Mouse (Mus musculus) spleen, adult 2 months (tissue): ENCODE data around the gene Gm37240. TPM values are rescaled to one million over a fixed set of nuclear protein-coding genes. Genes with fewer than 3 reads are reported as not detected.

Experiments
- DNase-seq, 2 experiments: peaks; one replicate each; pipeline versions ENCODE4 v3.0.0 to v3.0.0-alpha.2; 2012 to 2021; ENCODE audit warnings: low spot score in 2 of 2, low read depth in 1 of 2
- H3K27ac ChIP-seq: fragments of 200-500 bp; 2 replicates; pipeline ENCODE4 v1.5.1; 2012; ENCODE audit warnings: low read length, inconsistent platforms; ENCODE audit not compliant: insufficient read depth
- H3K27me3 ChIP-seq: fragments of 200-500 bp; 2 replicates; pipeline ENCODE4 v1.6.1; 2012; ENCODE audit warnings: mild to moderate bottlenecking, moderate library complexity, low read length, inconsistent platforms; ENCODE audit not compliant: control insufficient read depth, insufficient read depth
- H3K36me3 ChIP-seq: fragments of 200-500 bp; 2 replicates; pipeline ENCODE4 v1.6.1; 2012; ENCODE audit warnings: mild to moderate bottlenecking, low read length, inconsistent platforms; ENCODE audit not compliant: control insufficient read depth, insufficient read depth
- H3K4me1 ChIP-seq: fragments of 200-500 bp; 2 replicates; pipeline ENCODE4 v1.6.1; 2011; ENCODE audit warnings: inconsistent platforms; ENCODE audit not compliant: control insufficient read depth, insufficient read depth, insufficient read length
- H3K4me3 ChIP-seq: fragments of 200-500 bp; 2 replicates; pipeline ENCODE4 v1.5.1; 2011; ENCODE audit warnings: mild to moderate bottlenecking, inconsistent platforms; ENCODE audit not compliant: insufficient read depth, insufficient read length; ENCODE audit errors: extremely low read depth
- CTCF ChIP-seq: fragments of 200-500 bp; IDR thresholded peaks from 2 replicates; pipeline ENCODE4 v1.5.1; 2011; ENCODE audit warnings: mild to moderate bottlenecking, inconsistent platforms; ENCODE audit not compliant: insufficient read depth, insufficient read length, insufficient replicate concordance; ENCODE audit errors: extremely low read depth
- POLR2A ChIP-seq: fragments of 200-500 bp; IDR thresholded peaks from 2 replicates; pipeline ENCODE4 v1.6.1; 2011; ENCODE audit warnings: low read depth, low read length, inconsistent platforms
- WGBS: fragments of 180-500 bp; shearing (Covaris S2); methylation state at CpG from one replicate; pipeline ENCODE4 v1.1.7; 2018; 5-methylcytosine and 5-hydroxymethylcytosine counted together
- polyA plus RNA-seq: library from polyadenylated mRNA; depleted of rRNA; stranded (reverse); fragments of >200 nt; gene quantifications from 2 replicates; pipeline ENCODE4 v1.2.3, GENCODE M21; 2012

Gm37240 gene
- polyA plus RNA-seq, 1 experiment, result 1.1 TPM

DNA sequence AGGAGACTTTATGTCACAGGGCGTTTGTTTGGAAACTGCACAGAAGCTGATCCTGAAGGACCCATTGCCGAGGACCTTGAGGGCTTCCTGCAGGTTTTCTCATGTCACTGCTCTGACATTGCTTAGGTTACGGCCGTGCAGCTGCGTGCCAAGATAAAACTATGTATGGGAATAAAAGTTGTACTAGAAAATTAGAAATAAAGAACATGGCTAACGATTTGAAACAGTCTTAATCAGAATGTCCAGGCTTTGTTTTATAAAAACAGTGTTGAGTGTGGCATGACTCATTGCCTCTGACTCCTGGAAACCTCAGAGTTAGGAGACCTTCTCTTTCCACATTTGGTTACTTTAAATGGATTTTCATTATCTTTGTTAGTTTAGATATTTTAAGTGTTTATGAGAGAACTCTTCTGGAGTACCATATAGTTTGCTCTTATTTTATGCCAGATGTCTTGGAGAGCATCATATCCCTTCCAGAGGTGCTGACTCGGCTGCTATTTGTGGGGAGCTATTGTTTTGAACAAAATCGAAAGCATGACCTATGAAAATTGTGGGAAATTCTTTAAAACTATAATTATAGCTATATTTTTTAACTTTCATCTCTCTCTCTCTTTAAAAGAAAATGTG, 960.0 kb downstream of the Gm37240 start:
- no peak for DNase-seq
- no peaks in the 10 kb centered on the region for H3K27me3 ChIP-seq
- H3K4me1 ChIP-seq, result no peaks in the 10 kb centered on the region
- TF ChIP-seq CTCF, result no peak
- no peak for TF ChIP-seq POLR2A
- 88% methylated on average over 8 of the region's 8 CpGs for WGBS
- H3K36me3 ChIP-seq, result no peaks in the 10 kb centered on the region
- H3K27ac ChIP-seq, result no peak overlapping the region
- H3K4me3 ChIP-seq, result no peak overlapping the region

DNA sequence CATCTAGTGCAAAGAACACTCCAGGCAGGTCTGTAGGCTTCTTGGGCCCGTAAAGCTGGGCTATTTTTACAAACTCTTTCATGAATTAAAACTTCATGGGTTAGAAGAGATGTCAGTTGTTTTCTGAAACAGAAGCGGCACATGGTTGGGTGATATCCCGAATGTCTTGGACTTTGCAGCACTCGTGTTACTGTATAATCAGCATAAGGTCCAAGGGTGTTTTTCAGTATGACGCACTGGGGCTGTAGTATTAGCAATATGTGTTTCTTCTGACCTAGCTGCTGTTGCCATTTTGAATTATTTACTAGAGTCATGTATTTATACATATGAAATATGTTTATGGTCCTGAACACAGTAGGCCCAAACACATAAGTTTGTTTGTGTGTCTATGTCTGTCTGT, 961.2 kb downstream of the Gm37240 start:
- no peak for DNase-seq
- no peaks in the 10 kb centered on the region for H3K4me1 ChIP-seq
- H3K4me3 ChIP-seq, result no peak overlapping the region
- TF ChIP-seq POLR2A (no peak), CTCF (no peak)
- no peak overlapping the region for H3K27ac ChIP-seq
- H3K27me3 ChIP-seq, result no peaks in the 10 kb centered on the region
- H3K36me3 ChIP-seq, result no peaks in the 10 kb centered on the region
- 93% methylated on average over 5 of the region's 5 CpGs for WGBS

DNA sequence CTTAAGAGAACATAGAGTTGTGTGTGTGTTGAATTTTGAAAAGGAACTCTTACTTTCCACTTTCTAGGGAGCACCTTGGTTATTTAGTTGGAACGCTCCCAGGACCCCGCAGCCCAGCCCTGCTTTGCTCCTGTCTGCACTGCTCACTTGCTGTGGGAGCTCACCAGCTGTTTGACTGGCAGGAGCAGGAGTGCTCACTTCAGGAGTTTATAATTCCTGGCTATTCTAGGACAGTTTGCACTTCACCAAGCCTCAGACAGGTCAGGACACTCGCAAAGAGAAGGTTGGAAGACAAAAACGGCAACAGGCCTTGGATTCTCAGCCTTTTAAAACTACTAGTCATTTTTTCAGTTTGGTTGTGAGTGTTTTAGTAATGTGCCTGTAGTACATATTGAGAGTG, 962.1 kb downstream of the Gm37240 start:
- H3K27ac ChIP-seq, result no peak overlapping the region
- TF ChIP-seq POLR2A (no peak), CTCF (no peak)
- no peaks in the 10 kb centered on the region for H3K4me1 ChIP-seq
- 89% methylated on average over 4 of the region's 4 CpGs for WGBS
- no peak for DNase-seq
- H3K36me3 ChIP-seq, result no peaks in the 10 kb centered on the region
- no peaks in the 10 kb centered on the region for H3K27me3 ChIP-seq
- H3K4me3 ChIP-seq, result no peak overlapping the region

DNA sequence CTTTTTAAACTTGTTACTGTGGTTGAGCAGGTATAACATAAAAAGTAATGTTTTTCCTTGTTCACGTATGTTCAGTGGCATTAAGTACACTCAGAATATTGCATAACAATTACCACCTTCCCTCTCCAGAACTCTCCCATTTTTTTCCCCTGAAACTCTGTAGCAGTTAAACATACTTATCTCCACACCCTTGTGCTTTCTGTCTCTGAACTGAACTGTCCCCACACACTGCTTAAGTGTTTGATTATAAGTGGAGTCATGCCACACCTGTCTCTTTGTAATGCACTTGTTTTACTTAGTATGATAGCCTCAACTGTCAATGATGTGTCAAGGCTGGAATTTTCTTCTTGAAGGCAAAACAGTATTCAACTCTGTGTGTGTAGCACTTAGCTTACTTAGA, 963.6 kb downstream of the Gm37240 start:
- 94% methylated on average over 1 of the region's 1 CpGs for WGBS
- no peak for DNase-seq
- TF ChIP-seq POLR2A (no peak), CTCF (no peak)

DNA sequence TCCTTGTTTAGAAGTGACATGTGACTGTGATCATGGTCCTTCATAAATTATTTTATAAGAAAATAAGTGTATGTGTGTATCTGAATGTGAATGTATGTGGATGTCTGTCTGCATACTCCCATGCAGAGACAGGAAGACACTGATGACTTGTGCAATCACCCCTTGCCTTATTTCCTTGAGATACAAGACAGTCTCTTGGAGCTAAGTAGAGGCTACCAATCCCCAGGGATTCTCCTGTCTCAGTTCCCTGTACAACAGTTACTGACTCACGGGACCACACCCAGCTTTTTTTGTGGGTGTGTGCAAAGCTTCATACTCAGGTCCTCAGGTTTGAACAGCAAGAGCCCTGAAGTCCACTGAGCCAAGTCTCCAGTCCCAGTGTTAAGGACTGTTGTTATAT, 964.1 kb downstream of the Gm37240 start:
- no peaks in the 10 kb centered on the region for H3K27me3 ChIP-seq
- TF ChIP-seq POLR2A (no peak), CTCF (no peak)
- H3K4me3 ChIP-seq, result no peak overlapping the region
- H3K27ac ChIP-seq, result no peak overlapping the region
- H3K36me3 ChIP-seq, result no peaks in the 10 kb centered on the region
- no peaks in the 10 kb centered on the region for H3K4me1 ChIP-seq
- WGBS, result 67% methylated on average over 1 of the region's 1 CpGs
- DNase-seq, result no peak

More for the DNA sequence above, 963.6 kb downstream of the Gm37240 start:
- Histone ChIP-seq H3K27me3 (no peaks in the 10 kb centered on the region), H3K4me1 (no peaks in the 10 kb centered on the region), H3K4me3 (no peak overlapping the region), H3K27ac (no peak overlapping the region), H3K36me3 (no peaks in the 10 kb centered on the region)

DNA sequence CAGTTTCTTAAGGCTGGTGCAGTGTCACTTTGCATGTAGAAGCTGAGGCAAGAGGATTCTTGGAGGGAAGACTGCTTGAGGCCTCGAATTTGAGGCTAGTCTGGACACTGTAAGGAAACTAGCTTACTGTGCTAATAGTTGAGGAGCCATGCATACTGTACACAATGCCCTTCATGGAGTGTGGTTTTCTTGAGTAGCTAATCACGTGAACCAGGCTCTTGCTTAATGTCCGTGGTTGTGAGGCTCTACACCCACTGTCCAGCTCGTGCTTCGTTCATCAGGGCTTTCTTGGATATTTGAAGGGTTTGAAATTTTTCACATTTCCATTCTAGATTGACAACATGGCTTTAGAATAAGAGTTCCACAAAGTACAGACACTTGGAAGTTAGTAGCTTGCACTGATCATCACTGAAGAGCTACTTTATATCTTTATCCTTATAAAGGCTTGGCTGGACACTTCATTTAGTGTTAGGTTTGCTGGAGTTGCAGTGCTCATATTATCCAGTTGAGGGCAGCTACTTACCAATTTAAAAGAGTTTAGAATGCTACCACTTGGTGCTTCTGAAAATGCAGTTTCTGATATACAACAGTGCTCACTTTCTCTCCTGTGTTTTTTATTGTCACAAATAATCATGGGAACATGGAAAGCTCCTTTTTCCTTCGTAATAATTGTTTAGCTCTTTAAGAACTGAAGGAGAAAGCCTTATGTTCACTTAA, 965.5 kb downstream of the Gm37240 start:
- WGBS, result 79% methylated on average over 6 of the region's 6 CpGs
- Histone ChIP-seq H3K27me3 (no peaks in the 10 kb centered on the region), H3K4me3 (no peak overlapping the region), H3K27ac (no peak overlapping the region), H3K36me3 (no peaks in the 10 kb centered on the region), H3K4me1 (no peaks in the 10 kb centered on the region)
- no peak for DNase-seq
- TF ChIP-seq CTCF, result no peak
- TF ChIP-seq POLR2A, result no peak

DNA sequence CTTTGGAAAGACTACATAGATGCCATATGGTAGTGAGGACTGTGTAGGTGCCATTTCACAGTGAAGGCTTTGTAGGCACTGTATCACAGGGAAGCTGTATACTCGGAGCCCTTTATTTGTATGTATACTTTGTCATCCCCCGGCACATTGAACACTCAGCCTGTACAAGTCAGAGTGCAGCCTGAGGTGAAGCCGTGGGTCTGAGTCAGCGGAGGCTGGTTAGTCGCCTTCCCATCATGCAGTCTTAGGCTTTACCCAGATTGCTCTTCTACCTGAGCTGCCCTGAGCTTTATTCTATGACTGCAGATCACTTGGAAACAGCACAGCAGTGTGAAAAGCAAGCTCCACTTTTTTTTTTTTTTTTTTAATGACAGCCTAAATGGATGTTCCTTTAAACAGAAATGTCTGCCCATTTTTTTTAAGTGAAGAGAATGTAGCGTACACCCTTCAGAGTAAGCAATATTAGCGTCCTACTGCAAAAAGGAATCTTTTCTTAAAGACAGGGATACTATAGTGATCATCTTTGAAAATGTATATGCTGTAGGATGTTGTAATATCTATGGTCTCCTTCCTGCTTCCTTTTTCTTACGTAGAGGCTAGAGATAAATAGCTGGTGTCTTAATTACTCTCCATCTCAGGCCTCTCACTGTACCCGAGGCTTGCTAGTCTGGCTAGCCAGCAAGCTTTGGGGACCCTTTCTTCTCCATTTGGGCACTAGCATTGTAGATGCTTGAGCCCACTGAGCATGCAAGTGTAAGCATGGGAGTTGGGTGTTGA, 969.2 kb downstream of the Gm37240 start:
- 89% methylated on average over 9 of the region's 9 CpGs for WGBS
- DNase-seq, result no peak
- Histone ChIP-seq H3K4me1 (no peaks in the 10 kb centered on the region), H3K27ac (no peak overlapping the region), H3K27me3 (no peaks in the 10 kb centered on the region), H3K4me3 (no peak overlapping the region), H3K36me3 (no peaks in the 10 kb centered on the region)
- no peak for TF ChIP-seq CTCF
- no peak for TF ChIP-seq POLR2A
